Mouse (Mus musculus): Measurements from ENCODE around the gene Ror1.

DNA sequence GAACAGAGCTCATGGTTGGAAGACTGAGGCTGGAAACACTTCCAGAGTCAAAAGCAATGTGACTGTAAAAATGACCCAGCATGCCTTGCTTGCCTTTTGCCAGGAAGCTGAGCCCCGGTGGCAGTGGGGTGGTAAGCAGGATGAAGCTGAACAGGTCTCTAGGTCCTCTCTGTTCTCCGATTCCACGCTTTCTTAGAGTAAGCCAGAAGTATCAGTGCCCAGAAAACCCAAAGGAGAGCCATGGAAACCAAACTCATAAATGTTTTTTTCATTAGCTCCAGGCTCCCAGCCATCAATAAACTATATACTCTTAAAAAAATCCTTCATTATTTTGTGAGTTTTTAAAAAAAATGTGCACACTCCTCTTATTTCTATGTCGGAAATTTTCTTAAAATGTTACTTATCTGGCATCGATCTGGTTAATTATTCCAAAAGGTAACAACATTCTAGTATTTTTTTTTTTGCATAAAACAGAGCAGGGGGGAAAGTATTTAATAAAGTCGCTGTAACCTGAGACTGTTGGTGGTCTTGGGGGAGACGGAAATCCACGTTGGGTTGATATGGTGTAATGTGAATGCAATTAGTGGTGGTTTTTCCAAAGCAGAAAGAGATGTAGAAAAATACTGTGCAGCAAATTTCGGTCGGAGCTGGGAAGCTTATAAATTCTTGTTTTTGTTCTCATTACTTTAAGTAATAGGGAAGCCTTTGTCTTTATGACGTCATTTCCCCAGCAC is 41.7 kb downstream of the Ror1 start:
- TF ChIP-seq CTCF (IDR thresholded peaks at IDR 0.05; ENCODE audit: borderline replicate concordance, extremely low read depth, insufficient read depth, insufficient read length) (no peak), POLR2A (IDR thresholded peaks at IDR 0.05; ENCODE audit: borderline replicate concordance, extremely low read depth, insufficient read depth, insufficient read length, poor library complexity, severe bottlenecking) (no peak)

Measured in brain, embryonic 14.5 days (tissue).